Mouse (Mus musculus) spleen, adult 2 months (tissue): ENCODE measurements around the gene Ntn1. TPM values are rescaled to one million over a fixed set of nuclear protein-coding genes. Genes with fewer than 3 reads are reported as not detected.

ENCODE experiments used
- DNase-seq, 2 experiments: peaks; one replicate each; pipeline versions ENCODE4 v3.0.0 to v3.0.0-alpha.2; 2012 to 2021; ENCODE audit warnings: low spot score in 2 of 2, low read depth in 1 of 2
- H3K27ac ChIP-seq: fragments of 200-500 bp; 2 replicates; pipeline ENCODE4 v1.5.1; 2012; ENCODE audit warnings: low read length, inconsistent platforms; ENCODE audit not compliant: insufficient read depth
- H3K27me3 ChIP-seq: fragments of 200-500 bp; 2 replicates; pipeline ENCODE4 v1.6.1; 2012; ENCODE audit warnings: mild to moderate bottlenecking, moderate library complexity, low read length, inconsistent platforms; ENCODE audit not compliant: control insufficient read depth, insufficient read depth
- H3K36me3 ChIP-seq: fragments of 200-500 bp; 2 replicates; pipeline ENCODE4 v1.6.1; 2012; ENCODE audit warnings: mild to moderate bottlenecking, low read length, inconsistent platforms; ENCODE audit not compliant: control insufficient read depth, insufficient read depth
- H3K4me1 ChIP-seq: fragments of 200-500 bp; 2 replicates; pipeline ENCODE4 v1.6.1; 2011; ENCODE audit warnings: inconsistent platforms; ENCODE audit not compliant: control insufficient read depth, insufficient read depth, insufficient read length
- H3K4me3 ChIP-seq: fragments of 200-500 bp; 2 replicates; pipeline ENCODE4 v1.5.1; 2011; ENCODE audit warnings: mild to moderate bottlenecking, inconsistent platforms; ENCODE audit not compliant: insufficient read depth, insufficient read length; ENCODE audit errors: extremely low read depth
- CTCF ChIP-seq: fragments of 200-500 bp; IDR thresholded peaks from 2 replicates; pipeline ENCODE4 v1.5.1; 2011; ENCODE audit warnings: mild to moderate bottlenecking, inconsistent platforms; ENCODE audit not compliant: insufficient read depth, insufficient read length, insufficient replicate concordance; ENCODE audit errors: extremely low read depth
- POLR2A ChIP-seq: fragments of 200-500 bp; IDR thresholded peaks from 2 replicates; pipeline ENCODE4 v1.6.1; 2011; ENCODE audit warnings: low read depth, low read length, inconsistent platforms
- WGBS: fragments of 180-500 bp; shearing (Covaris S2); methylation state at CpG from one replicate; pipeline ENCODE4 v1.1.7; 2018; 5-methylcytosine and 5-hydroxymethylcytosine counted together
- polyA plus RNA-seq: library from polyadenylated mRNA; depleted of rRNA; stranded (reverse); fragments of >200 nt; gene quantifications from 2 replicates; pipeline ENCODE4 v1.2.3, GENCODE M21; 2012

The Ntn1 gene
- polyA plus RNA-seq, 1 experiment = 3.8 TPM

DNA sequence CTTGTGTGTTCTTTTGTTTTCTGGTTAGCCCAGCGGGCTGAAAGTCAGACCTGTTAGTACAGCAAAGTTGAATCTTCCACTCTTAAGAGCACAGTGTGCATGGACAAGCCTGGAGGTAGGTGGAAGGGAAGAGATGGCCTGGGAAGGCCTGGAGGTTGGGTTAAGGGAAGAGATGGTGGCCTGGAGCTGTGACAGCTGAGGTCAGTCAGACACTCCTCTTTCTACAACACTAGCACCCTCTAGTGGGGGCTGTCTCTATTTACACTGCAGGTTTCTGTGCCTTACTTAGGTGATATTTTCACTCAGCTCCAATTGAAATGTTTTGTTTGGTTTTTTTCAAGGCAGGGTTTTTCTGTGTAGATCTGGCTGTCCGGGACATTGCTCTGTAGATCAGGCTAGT, 7.5 kb upstream of the Ntn1 start:
- no peaks in the 10 kb centered on the region for H3K27me3 ChIP-seq
- H3K27ac ChIP-seq = no peak overlapping the region
- no peak for TF ChIP-seq POLR2A
- peak; percentile 49; the same call in 1 of the 2 replicates for TF ChIP-seq CTCF
- H3K4me3 ChIP-seq = no peak overlapping the region
- DNase-seq = peak; percentile 25 to 56
- 53% methylated on average over 2 of the region's 2 CpGs for WGBS
- H3K4me1 ChIP-seq = no peaks in the 10 kb centered on the region
- H3K36me3 ChIP-seq = no peaks in the 10 kb centered on the region

DNA sequence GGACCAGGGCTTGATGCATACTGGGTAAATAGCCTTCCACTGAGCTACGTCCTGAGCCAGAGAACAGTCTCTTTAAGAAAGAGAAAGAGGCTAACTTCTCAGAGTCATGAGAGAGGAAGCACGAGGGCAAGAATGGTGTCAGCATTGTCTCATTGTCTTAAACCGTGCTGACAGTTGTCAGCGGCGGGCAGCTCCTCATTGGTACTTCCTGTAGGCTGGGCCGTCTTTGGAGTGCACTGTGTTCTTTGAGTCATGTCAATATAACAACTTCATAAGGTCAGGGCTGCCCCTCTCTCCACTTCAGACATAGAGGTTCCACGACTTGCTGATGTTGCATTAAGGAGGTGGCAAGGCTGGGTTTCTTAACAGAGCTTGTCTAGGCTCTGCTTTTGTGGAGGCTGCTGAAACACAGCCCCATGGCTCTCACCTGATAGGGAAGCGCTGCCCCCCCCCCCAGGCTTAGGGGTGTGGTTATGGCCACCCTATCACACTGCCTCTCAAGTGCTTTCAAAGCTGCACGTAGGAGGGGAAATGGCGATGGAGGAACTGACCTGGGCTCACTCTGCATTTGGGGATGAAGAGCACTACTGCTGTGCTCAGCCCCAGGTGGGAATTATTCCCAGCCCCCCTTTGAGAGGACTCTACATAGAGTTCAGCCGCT, 6.8 kb upstream of the Ntn1 start:
- Histone ChIP-seq H3K36me3 (no peaks in the 10 kb centered on the region), H3K4me3 (no peak overlapping the region), H3K4me1 (no peaks in the 10 kb centered on the region), H3K27me3 (no peaks in the 10 kb centered on the region), H3K27ac (no peak overlapping the region)
- WGBS = 37% methylated on average over 11 of the region's 11 CpGs
- no peak for TF ChIP-seq POLR2A
- TF ChIP-seq CTCF = no peak
- DNase-seq = no peak

DNA sequence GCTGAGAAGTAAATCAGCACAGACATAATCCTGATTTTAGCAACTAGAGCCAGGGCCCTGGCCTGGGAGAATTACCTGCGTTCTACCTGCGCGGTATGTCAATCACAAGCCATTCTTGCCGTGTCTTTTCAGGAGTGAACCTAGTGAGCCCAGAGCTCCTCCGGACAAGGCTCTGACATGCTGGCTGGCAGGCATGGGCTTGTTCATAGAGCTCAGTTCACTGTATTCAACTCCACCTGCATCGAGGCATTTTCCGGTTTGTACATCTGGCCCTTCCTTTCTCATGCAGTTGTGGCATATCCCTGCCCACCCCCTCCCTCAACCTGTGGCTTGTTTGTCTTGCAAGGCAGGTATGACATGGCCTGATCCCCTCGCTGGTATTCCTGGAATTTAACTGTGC, 5.0 kb upstream of the Ntn1 start:
- Histone ChIP-seq H3K4me3 (no peak overlapping the region), H3K4me1 (no peaks in the 10 kb centered on the region), H3K27ac (no peak overlapping the region), H3K27me3 (0 out of 2 replicates have a peak, but pooled peaks cover 2% of the 10 kb centered on the region), H3K36me3 (no peaks in the 10 kb centered on the region)
- no peak for DNase-seq
- 91% methylated on average over 8 of the region's 8 CpGs for WGBS
- TF ChIP-seq POLR2A = no peak
- no peak for TF ChIP-seq CTCF

DNA sequence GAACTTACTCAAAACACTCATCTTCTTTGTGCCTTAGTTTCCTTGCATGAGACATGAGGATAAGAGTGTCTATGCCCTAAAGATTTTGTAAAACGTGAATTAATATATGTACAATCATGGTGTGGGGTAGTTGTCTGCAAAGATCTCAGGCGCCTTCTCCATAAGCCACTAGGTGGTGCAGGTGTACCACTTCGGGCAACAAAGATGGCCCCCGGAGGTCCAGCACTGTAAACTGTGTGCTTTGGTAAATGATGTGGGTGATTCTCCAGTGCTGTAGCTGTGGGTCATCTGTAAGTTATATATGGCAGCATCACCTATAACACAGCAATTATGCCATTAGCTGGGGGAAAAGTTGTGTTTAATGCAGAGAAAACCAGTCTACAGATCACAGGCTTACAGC, 3.6 kb upstream of the Ntn1 start:
- Histone ChIP-seq H3K4me3 (no peak overlapping the region), H3K4me1 (peaks cover 4% of the 10 kb centered on the region), H3K27ac (no peak overlapping the region), H3K27me3 (peaks cover 15% of the 10 kb centered on the region), H3K36me3 (no peaks in the 10 kb centered on the region)
- no peak for TF ChIP-seq POLR2A
- peak; percentile 39; the same call in 1 of the 2 replicates for TF ChIP-seq CTCF
- DNase-seq = peak in 1 of 2 experiments; percentile 37
- WGBS = 28% methylated on average over 4 of the region's 4 CpGs

DNA sequence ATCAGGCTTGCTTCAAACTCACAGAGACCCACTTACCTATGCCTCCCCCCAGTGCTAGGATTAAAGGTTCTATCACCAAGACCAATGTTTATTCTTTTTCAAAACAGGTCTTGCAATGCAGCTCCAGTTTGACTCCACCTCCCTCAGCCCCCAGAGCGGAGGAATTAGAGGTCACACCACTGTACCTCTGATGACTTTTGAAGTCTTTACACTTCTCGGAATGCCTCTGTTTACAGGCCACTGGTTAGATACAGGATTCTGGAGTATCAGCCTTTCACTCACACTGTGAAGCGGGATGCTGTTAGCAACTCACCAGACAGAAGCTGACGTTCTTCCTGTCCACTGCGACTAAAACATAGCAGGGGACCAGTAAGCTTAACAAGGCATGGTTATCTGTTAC, 805 bp upstream of the Ntn1 start:
- WGBS = 57% methylated on average over 5 of the region's 5 CpGs
- Histone ChIP-seq H3K4me3 (no peak overlapping the region), H3K27me3 (peaks cover 30% of the 10 kb centered on the region), H3K4me1 (peaks cover 4% of the 10 kb centered on the region), H3K27ac (no peak overlapping the region), H3K36me3 (no peaks in the 10 kb centered on the region)
- TF ChIP-seq POLR2A = no peak
- no peak for TF ChIP-seq CTCF
- no peak for DNase-seq

DNA sequence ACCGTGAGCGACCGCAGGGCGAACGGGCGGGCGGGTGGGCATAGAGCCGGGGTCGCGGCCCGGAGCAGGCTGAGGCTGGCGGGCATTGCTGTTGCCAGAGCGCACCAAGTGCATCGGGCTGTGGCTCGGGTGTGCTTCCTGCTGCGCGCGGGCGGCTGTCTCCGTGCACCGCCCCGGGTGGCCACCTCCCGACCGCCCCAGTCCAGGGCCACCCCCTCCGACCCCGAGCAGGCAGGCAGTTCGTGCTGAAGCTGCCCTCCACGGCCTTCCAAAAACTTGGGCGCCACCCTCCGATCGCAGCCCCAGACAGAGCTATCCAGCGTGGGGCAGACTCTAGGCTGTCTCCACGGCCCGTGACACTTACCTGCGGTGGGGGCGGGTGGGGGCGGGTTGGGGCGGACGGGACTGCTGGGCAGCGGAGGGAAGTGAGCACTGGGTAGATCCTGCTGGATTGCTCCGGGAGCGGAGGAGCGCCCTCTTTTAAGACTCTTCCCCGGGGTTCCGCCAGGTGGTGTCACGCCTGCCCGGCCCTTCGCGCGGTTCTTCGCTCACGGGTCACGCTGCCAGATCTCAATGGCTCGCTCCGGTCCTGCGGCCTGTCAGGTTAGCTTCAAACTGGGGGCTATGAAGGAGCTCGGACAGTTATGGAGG, 477 bp downstream of the Ntn1 start:
- 1% methylated on average over 47 of the region's 57 CpGs for WGBS
- no peak overlapping the region for H3K27ac ChIP-seq
- H3K27me3 ChIP-seq = peaks cover 30% of the 10 kb centered on the region
- DNase-seq = no peak
- H3K36me3 ChIP-seq = no peaks in the 10 kb centered on the region
- peak overlapping the region; percentile 2; the same call in 1 of the 2 replicates for H3K4me3 ChIP-seq
- TF ChIP-seq POLR2A (no peak), CTCF (no peak)
- peaks cover 4% of the 10 kb centered on the region for H3K4me1 ChIP-seq

DNA sequence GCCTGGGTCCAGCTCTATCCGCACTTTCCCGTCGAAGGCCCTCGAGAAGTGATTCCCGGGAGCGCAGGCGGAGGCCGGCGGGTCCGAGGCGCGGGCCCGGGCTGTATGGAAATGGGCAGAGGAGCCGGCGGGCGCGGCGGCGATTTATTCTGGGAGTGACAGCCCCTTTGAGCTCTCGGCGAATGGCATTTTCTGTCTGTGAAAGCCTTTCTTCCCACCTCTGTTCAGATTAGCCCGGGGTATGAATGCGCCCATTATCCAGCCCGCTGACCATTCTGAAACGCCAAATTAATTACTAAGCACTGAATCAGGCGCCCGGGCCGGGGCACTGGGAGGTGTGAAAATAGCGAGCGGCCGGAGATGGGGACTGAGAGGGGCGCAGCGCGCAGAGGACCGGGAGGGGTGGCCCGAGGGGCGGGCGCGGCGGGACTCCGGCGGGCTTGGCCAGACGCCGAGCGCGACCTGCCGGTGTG, 1.0 kb downstream of the Ntn1 start:
- H3K27me3 ChIP-seq = peaks cover 30% of the 10 kb centered on the region
- no peak for DNase-seq
- peaks cover 4% of the 10 kb centered on the region for H3K4me1 ChIP-seq
- no peak overlapping the region for H3K27ac ChIP-seq
- no peaks in the 10 kb centered on the region for H3K36me3 ChIP-seq
- no peak overlapping the region for H3K4me3 ChIP-seq
- WGBS = 2% methylated on average over 45 of the region's 47 CpGs
- TF ChIP-seq CTCF (no peak), POLR2A (no peak)
